Mouse (Mus musculus) T-helper 1 cell (primary cell): Measurements from ENCODE around the gene Mrpl55.

Experiments used
- in situ Hi-C: fragments of 300-600 bp; cut with MboI, MseI; formaldehyde crosslinking; loops from one replicate; pipeline ENCODE4 v1.15.1; 2025; ENCODE audit warnings: high pct_unique_total_duplicates

The Mrpl55 gene

GRCm38 (mm10) chr11:59202081-59202995, at the start of gene Mrpl55:
TSS of gene Mrpl55 (plus strand) at chr11:59202486.
- in situ Hi-C loops: no loop called here

GRCm38 (mm10) chr11:59154220-59154619, 48.1 kb upstream of the Mrpl55 start:
- in situ Hi-C loops: no loop called here

- in situ Hi-C loops: no loop called here
Measured at GRCm38 (mm10) chr11:59155900-59156299, 46.4 kb upstream of the Mrpl55 start.

GRCm38 (mm10) chr11:59159099-59159498, 43.2 kb upstream of the Mrpl55 start:
- in situ Hi-C loops: no loop called here

GRCm38 (mm10) chr11:59159558-59159957, 42.7 kb upstream of the Mrpl55 start:
- in situ Hi-C loops: no loop called here

GRCm38 (mm10) chr11:59161398-59161797, 40.9 kb upstream of the Mrpl55 start:
- in situ Hi-C loops: no loop called here

- in situ Hi-C loops: no loop called here
Measured at GRCm38 (mm10) chr11:59162443-59163254, 39.6 kb upstream of the Mrpl55 start.

- in situ Hi-C loops: no loop called here
Measured at GRCm38 (mm10) chr11:59163255-59164236, 38.7 kb upstream of the Mrpl55 start, which contains the start of gene Iba57. TSS of gene Iba57 (minus strand) at chr11:59163739.

- in situ Hi-C loops: no loop called here
Measured at GRCm38 (mm10) chr11:59164384-59164783, 37.9 kb upstream of the Mrpl55 start.

GRCm38 (mm10) chr11:59165616-59166241, 36.6 kb upstream of the Mrpl55 start:
- in situ Hi-C loops: no loop called here

GRCm38 (mm10) chr11:59169807-59170206, 32.5 kb upstream of the Mrpl55 start:
- in situ Hi-C loops: loop anchor here (5.0 kb wide), 1 partner anchor 1052 kb away; the partner anchor contains the start of gene Srebf1

GRCm38 (mm10) chr11:59170549-59170948, 31.7 kb upstream of the Mrpl55 start:
- in situ Hi-C loops: loop anchor here (5.0 kb wide), 1 partner anchor 1052 kb away; the partner anchor contains the start of gene Srebf1

- in situ Hi-C loops: loop anchor here (5.0 kb wide), 1 partner anchor 1048 kb away; the partner anchor contains the start of gene Srebf1
Measured at GRCm38 (mm10) chr11:59174189-59174838, 28.0 kb upstream of the Mrpl55 start.

- in situ Hi-C loops: no loop called here
Measured at GRCm38 (mm10) chr11:59176475-59176874, 25.8 kb upstream of the Mrpl55 start.

- in situ Hi-C loops: no loop called here
Measured at GRCm38 (mm10) chr11:59176921-59177320, 25.4 kb upstream of the Mrpl55 start.

GRCm38 (mm10) chr11:59182864-59183331, 19.4 kb upstream of the Mrpl55 start, which contains the start of gene Gjc2:
TSS of gene Gjc2 (minus strand) at chr11:59183213.
- in situ Hi-C loops: loop anchor here (5.0 kb wide), 1 partner anchor 91 kb away; no protein-coding TSS in a partner anchor

- in situ Hi-C loops: loop anchor here (5.0 kb wide), 1 partner anchor 92 kb away; no protein-coding TSS in a partner anchor
Measured at GRCm38 (mm10) chr11:59183821-59184220, 18.5 kb upstream of the Mrpl55 start.

- in situ Hi-C loops: no loop called here
Measured at GRCm38 (mm10) chr11:59185490-59185889, 16.8 kb upstream of the Mrpl55 start.

- in situ Hi-C loops: no loop called here
Measured at GRCm38 (mm10) chr11:59187706-59188105, 14.6 kb upstream of the Mrpl55 start.
